Mouse (Mus musculus) heart, embryonic 12.5 days (tissue): ENCODE measurements around the gene 1700010B08Rik. TPM values are rescaled to one million over a fixed set of nuclear protein-coding genes. Genes with fewer than 3 reads are reported as not detected.

Experiments
- ATAC-seq: fragments of 200-750 bp; cut with Nextera tagmentation; 2 replicates; pipeline ENCODE4 v1.8.0; 2017; ENCODE audit warnings: moderate TSS enrichment, moderate library complexity; ENCODE audit not compliant: insufficient number of reproducible peaks, low FRiP score
- H3K27ac ChIP-seq: fragments of 300-500 bp; sonication (generic); 2 replicates; pipeline ENCODE4 v1.5.1; 2016; ENCODE audit warnings: mild to moderate bottlenecking, moderate library complexity; ENCODE audit not compliant: poor library complexity, severe bottlenecking
- H3K27me3 ChIP-seq: fragments of 300-500 bp; sonication (generic); replicated peaks from 2 replicates; pipeline ENCODE4 v1.6.1; 2016; ENCODE audit warnings: mild to moderate bottlenecking, moderate library complexity
- H3K36me3 ChIP-seq: fragments of 300-500 bp; sonication (generic); 2 replicates; pipeline ENCODE4 v1.6.1; 2016; ENCODE audit warnings: mild to moderate bottlenecking, moderate library complexity
- H3K4me1 ChIP-seq: fragments of 300-500 bp; sonication (generic); replicated peaks from 2 replicates; pipeline ENCODE4 v1.6.1; 2016; ENCODE audit warnings: mild to moderate bottlenecking
- H3K4me2 ChIP-seq: fragments of 300-500 bp; sonication (generic); 2 replicates; pipeline ENCODE4 v1.6.1; 2016; ENCODE audit warnings: mild to moderate bottlenecking, moderate library complexity
- H3K4me3 ChIP-seq: fragments of 300-500 bp; sonication (generic); 2 replicates; pipeline ENCODE4 v1.5.1; 2016; ENCODE audit warnings: mild to moderate bottlenecking
- H3K9ac ChIP-seq: fragments of 300-500 bp; sonication (generic); 2 replicates; pipeline ENCODE4 v1.6.1; 2016; ENCODE audit warnings: mild to moderate bottlenecking, moderate library complexity
- H3K9me3 ChIP-seq: fragments of 300-500 bp; sonication (generic); replicated peaks from 2 replicates; pipeline ENCODE4 v1.6.1; 2016; ENCODE audit warnings: mild to moderate bottlenecking, moderate library complexity
- WGBS: fragments of 180-500 bp; shearing (Covaris S2); methylation state at CpG from one replicate; pipeline ENCODE4 v1.1.7; 2016; 5-methylcytosine and 5-hydroxymethylcytosine counted together
- polyA plus RNA-seq: library from polyadenylated mRNA; unstranded; fragments of >200 nt; fragmentation: Nextera tagmentation; extraction: Ambion mirVana; gene quantifications from 2 replicates; pipeline ENCODE4 v1.2.1, GENCODE M21; 2016

Gene 1700010B08Rik
- polyA plus RNA-seq, 1 experiment from 2014 or later = not detected

DNA sequence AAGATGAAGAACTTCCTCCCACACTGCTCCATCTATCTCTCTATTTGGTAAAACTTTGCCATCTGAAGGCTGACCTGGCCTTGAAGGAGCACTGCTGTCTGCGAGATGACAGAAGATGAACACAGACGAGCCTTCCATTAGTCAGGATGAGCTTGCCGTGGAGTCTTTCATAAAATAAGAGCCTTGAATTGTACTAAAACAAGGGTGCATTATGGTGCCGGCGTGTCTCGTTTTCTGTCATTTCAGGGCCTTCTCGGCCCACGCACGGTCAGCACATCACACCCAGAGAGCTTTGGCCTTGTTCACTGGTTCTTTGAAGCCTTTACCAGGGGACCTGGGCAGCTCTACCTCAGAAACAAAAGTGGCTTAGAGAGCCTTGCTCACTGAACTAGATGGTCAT, 23.5 kb downstream of the 1700010B08Rik start:
- peaks cover 18% of the 10 kb centered on the region for H3K36me3 ChIP-seq
- no peak for ATAC-seq
- peaks cover 28% of the 10 kb centered on the region for H3K4me1 ChIP-seq
- 88% methylated on average over 9 of the region's 9 CpGs for WGBS
- H3K9me3 ChIP-seq = peaks cover 9% of the 10 kb centered on the region; the same call in 1 of the 2 replicates
- H3K27me3 ChIP-seq = no peaks in the 10 kb centered on the region
- no peak overlapping the region for H3K4me2 ChIP-seq
- H3K4me3 ChIP-seq = no peak overlapping the region
- H3K27ac ChIP-seq = no peak overlapping the region
- no peak overlapping the region for H3K9ac ChIP-seq

DNA sequence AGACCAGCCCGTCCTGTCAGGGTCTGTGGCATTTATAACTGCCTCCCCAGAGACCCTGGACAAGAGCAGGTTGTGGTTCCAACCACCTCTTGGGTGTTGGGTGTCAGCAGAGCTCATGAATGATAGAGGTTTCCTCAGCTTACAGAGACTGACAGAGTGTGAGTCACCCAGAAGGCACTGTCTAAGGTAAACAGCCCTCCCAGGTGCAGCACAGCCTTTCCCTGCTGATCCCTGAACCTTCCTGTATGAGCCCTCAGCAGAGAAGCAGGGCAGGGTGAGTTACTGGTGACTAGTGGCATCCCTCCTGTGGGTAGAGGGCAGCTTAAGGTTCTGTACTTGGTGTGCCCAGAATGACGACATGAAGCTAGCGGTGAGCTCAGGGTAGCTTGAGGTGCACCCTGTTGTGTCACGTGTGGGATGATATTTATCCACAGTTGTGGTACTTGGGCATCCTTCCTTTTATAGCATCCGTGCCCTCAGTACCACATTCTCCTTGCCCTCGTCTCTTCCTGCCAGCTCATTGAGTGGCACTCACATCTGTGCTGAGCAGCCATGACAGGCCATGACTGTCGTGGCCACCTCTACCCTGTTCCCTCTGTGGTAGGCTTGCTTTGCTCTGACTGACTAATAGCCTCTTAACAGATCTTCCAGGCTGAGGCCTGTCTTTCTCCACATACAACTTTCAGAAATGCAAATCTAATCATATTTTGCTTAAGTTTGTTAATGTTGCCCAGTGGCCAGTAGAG, 25.0 kb downstream of the 1700010B08Rik start:
- 81% methylated on average over 7 of the region's 7 CpGs for WGBS
- peaks cover 18% of the 10 kb centered on the region for H3K4me1 ChIP-seq
- no peak for ATAC-seq
- no peak overlapping the region for H3K27ac ChIP-seq
- H3K4me3 ChIP-seq = no peak overlapping the region
- H3K9ac ChIP-seq = no peak overlapping the region
- H3K9me3 ChIP-seq = peaks cover 9% of the 10 kb centered on the region; the same call in 1 of the 2 replicates
- H3K36me3 ChIP-seq = peaks cover 14% of the 10 kb centered on the region
- no peaks in the 10 kb centered on the region for H3K27me3 ChIP-seq
- H3K4me2 ChIP-seq = no peak overlapping the region

DNA sequence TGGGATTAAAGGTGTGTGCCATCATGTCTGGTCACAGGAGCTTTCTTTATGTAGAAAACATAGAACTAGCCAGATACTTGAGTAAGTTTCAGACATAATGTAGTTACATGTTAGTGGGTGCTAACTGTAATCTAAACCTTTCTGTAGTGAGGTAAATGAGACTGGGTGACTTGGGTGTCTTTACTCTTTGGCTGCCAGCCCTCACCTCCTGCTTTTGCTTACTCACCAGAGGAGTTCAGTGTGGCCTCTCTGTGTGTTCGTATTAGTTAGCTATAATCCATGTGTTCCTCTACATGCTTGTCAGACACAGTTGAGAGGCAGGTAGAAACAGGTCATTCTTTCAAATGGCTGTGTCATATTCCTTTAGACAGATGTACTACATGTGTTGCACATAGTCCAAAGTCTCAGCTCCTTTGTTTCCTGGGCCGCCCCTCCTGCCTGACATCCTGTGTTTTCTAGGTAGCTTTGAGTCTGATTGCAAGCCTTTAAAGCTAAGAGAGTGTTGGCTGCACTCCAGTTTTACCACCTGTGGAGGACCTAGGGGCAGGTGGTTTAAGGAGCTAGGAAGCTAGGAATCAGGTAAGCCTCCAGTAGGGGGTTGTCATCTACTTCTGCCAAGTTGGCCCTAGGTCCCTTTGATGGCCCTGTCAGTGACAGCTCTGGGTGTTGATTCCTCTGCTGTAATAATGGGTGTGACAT, 29.9 kb downstream of the 1700010B08Rik start:
- Histone ChIP-seq H3K9ac (no peak overlapping the region), H3K27me3 (no peaks in the 10 kb centered on the region), H3K36me3 (peaks cover 8% of the 10 kb centered on the region; the same call in 1 of the 2 replicates), H3K9me3 (peaks cover 9% of the 10 kb centered on the region; the same call in 1 of the 2 replicates), H3K4me1 (peaks cover 15% of the 10 kb centered on the region; the same call in 1 of the 2 replicates), H3K27ac (no peak overlapping the region), H3K4me3 (no peak overlapping the region), H3K4me2 (no peak overlapping the region)
- WGBS = 92% methylated on average over 2 of the region's 2 CpGs
- ATAC-seq = no peak

DNA sequence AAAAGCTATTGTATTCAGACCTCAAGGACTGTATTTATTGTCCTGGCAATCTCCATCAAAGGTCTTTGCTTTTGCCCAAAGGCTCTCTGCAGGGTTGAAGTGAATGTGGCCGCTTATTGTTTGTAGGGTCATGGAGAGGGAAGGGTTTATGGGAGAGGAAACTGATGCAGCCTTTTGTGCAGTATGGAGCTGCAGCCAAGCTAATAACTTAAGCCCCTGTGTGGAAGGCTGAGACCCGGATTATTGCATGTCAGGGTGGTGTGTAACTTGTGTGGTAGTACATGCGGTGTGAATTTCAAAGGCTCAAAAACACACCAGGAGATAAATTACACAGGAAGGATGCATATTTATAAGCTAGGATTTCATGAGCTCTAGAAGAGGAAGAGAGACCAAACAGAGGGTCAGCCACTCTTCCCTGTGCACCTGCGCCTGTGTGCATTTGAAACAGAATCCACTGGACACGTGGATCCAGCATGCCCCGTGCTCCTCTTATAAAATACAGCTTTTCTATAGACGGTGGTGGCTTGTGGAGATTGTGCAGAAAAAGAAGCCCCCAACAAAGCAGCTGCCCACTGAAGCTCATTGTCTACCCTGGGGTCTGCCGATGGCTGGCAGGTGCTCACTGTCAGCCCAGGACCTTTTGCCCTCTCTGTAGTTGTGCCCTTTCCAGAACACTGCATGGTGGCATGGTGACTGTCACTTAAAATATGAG, 36.4 kb downstream of the 1700010B08Rik start:
- H3K36me3 ChIP-seq = 0 out of 2 replicates have a peak, but pooled peaks cover 4% of the 10 kb centered on the region
- 79% methylated on average over 8 of the region's 8 CpGs for WGBS
- no peaks in the 10 kb centered on the region for H3K27me3 ChIP-seq
- no peaks in the 10 kb centered on the region for H3K9me3 ChIP-seq
- no peak for ATAC-seq
- no peak overlapping the region for H3K4me2 ChIP-seq
- no peak overlapping the region for H3K27ac ChIP-seq
- H3K4me1 ChIP-seq = peaks cover 25% of the 10 kb centered on the region
- no peak overlapping the region for H3K9ac ChIP-seq
- H3K4me3 ChIP-seq = no peak overlapping the region

DNA sequence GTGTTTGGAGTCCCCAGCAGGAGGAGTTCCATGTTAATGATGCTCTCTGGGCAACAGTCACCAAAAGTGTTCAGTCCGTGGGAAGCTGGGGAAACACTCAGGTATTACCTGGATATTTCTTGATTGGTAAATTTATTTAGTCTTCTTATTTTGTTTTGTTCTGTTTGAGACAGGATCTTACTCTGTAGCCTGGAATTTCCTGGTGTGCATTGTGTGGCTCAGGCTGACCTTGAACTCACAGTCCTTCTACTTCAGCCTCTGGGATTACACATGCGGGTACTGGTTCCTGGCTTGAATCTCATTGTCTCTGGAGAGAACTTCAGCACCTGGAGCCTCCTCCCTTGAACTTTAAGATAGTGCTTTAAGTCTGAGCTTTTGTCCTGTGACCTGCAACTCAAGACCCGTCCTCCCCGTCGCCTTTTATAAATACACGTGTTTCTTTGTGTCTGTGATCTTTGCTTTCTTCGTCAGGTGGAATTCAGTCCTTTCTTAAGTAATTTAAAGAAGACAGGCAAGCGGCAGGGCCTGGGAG, 38.5 kb downstream of the 1700010B08Rik start:
- peaks cover 11% of the 10 kb centered on the region; the same call in 1 of the 2 replicates for H3K36me3 ChIP-seq
- H3K4me3 ChIP-seq = no peak overlapping the region
- no peaks in the 10 kb centered on the region for H3K27me3 ChIP-seq
- H3K4me2 ChIP-seq = no peak overlapping the region
- H3K9me3 ChIP-seq = no peaks in the 10 kb centered on the region
- no peak overlapping the region for H3K9ac ChIP-seq
- 84% methylated on average over 8 of the region's 8 CpGs for WGBS
- ATAC-seq = no peak
- H3K4me1 ChIP-seq = peaks cover 25% of the 10 kb centered on the region
- H3K27ac ChIP-seq = no peak overlapping the region

DNA sequence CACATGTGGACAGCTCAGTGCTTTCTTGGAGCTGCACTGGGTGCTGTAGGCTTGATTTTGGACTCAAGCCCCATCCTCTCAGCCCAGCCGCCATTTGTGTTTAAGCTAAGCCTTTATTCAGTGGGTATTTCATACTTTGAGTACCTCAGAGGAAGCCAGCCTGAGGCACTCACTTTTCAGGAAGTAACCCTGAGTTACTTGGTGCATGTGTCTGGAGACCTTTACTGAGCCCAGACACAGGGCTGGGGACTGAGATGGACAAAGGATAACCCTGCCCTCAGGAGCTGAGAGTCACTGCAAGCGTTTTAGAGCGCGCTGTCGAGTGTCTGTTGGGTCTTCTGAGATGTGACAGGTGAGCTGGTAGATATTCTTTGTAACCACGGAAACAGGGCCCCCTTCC, 41.4 kb downstream of the 1700010B08Rik start:
- no peaks in the 10 kb centered on the region for H3K27me3 ChIP-seq
- no peak for ATAC-seq
- WGBS = 84% methylated on average over 6 of the region's 6 CpGs
- peaks cover 26% of the 10 kb centered on the region for H3K36me3 ChIP-seq
- H3K4me2 ChIP-seq = no peak overlapping the region
- H3K9ac ChIP-seq = no peak overlapping the region
- H3K9me3 ChIP-seq = no peaks in the 10 kb centered on the region
- no peak overlapping the region for H3K4me3 ChIP-seq
- no peak overlapping the region for H3K27ac ChIP-seq
- H3K4me1 ChIP-seq = peaks cover 33% of the 10 kb centered on the region

DNA sequence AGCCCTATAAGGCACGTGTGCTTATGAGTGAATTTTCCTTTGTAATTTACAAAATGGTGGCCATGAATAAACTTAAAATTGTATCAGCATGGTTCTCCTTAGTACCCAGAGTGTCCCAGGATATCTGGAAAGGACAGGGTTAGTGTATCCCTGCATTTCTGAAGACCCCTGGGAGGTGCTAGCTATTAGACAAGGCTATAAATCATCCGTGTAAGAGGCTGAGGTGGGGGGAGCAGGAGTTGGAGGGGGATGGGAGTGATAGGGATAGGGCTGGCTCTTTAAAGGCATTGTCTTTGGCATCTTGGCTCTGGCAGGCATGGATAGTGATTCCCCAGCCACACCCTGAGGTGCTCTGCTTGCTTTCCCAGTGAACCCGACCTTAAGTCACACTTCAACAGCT, 45.4 kb downstream of the 1700010B08Rik start:
- Histone ChIP-seq H3K36me3 (peaks cover 25% of the 10 kb centered on the region), H3K27me3 (no peaks in the 10 kb centered on the region), H3K4me3 (no peak overlapping the region), H3K9ac (no peak overlapping the region), H3K4me1 (peaks cover 49% of the 10 kb centered on the region), H3K27ac (no peak overlapping the region), H3K4me2 (no peak overlapping the region), H3K9me3 (no peaks in the 10 kb centered on the region)
- 57% methylated on average over 3 of the region's 3 CpGs for WGBS
- no peak for ATAC-seq

DNA sequence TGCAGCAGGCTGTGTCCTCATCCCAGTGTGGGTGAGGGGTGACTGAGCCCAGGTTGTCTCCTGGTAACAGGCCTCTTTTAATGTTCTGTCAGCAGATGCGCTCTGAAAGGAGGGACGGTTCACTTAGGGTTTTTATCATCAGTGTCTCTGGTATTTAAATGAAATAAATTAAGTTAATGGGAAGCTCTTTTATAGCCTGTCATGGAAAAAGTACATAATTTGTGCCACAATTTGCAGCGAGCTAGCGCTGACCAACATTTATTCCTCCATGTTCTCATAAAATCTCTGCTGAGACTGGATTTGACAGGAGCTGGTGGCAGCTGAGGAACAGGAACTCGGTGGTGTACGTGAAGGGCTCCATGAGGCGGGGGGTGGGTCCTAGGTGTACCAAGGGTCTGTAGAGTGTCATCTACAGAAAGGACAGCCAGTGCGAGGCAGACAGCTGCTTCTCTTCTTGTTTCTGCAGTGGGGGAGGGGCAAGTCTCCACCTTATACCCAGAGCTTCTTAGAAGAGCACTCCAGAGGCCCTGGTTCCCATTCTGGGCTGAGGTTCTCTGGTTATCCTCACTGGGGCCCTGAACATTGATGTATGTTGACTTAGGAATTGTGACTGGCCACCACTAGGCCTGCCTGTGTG, 48.9 kb downstream of the 1700010B08Rik start:
- no peaks in the 10 kb centered on the region for H3K27me3 ChIP-seq
- 55% methylated on average over 8 of the region's 8 CpGs for WGBS
- no peak overlapping the region for H3K4me3 ChIP-seq
- H3K4me2 ChIP-seq = no peak overlapping the region
- H3K9me3 ChIP-seq = no peaks in the 10 kb centered on the region
- peaks cover 20% of the 10 kb centered on the region for H3K36me3 ChIP-seq
- no peak overlapping the region for H3K9ac ChIP-seq
- peaks cover 67% of the 10 kb centered on the region for H3K4me1 ChIP-seq
- H3K27ac ChIP-seq = no peak overlapping the region
- no peak for ATAC-seq

DNA sequence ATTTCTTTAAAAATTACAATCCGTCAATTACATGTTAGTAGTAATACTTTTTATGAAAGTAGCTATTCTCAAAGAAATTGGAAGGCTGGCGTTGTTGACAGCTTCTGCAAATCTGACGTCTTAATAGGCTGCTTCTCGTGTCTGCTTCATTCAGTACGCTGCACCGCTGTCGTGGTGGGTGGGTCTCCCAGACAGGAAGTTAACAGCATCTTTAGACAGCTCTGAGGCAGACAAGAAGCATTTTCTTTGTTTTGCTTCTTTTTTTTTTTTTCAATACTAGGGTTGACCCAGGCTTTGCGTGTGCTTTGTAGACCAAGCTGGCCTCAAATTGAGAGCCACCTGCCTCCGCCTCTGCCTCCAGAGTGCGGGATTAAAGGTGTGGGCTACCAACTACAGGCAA, 50.0 kb downstream of the 1700010B08Rik start:
- no peak for ATAC-seq
- Histone ChIP-seq H3K9ac (no peak overlapping the region), H3K4me2 (no peak overlapping the region), H3K36me3 (peaks cover 12% of the 10 kb centered on the region), H3K27ac (peak overlapping the region; percentile 26; the same call in 1 of the 2 replicates), H3K9me3 (no peaks in the 10 kb centered on the region), H3K4me3 (no peak overlapping the region), H3K4me1 (peaks cover 72% of the 10 kb centered on the region), H3K27me3 (no peaks in the 10 kb centered on the region)
- 59% methylated on average over 10 of the region's 10 CpGs for WGBS

DNA sequence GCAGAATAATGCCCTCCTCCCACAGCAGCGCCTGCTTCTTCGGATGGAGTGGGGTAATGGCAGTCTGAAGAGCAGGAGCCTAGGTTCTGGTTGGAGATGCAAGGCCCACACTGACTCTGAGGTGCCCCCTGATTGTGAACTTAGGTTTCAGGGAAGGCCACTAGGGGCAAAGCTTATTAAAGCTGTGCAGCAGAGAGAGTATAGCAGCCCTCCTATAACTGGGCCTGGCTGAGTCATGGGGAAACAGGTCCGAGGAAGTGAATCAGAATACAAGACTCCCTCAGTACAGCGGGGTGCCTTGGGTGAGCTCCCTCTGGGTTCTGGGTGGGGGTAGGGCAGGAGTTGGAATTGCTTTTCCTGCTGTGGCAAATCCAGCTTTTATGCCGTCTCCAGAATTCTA, 51.4 kb downstream of the 1700010B08Rik start:
- no peak overlapping the region for H3K9ac ChIP-seq
- H3K4me1 ChIP-seq = peaks cover 73% of the 10 kb centered on the region
- WGBS = 79% methylated on average over 5 of the region's 5 CpGs
- ATAC-seq = no peak
- H3K36me3 ChIP-seq = 0 out of 2 replicates have a peak, but pooled peaks cover 9% of the 10 kb centered on the region
- H3K27ac ChIP-seq = no peak overlapping the region
- no peak overlapping the region for H3K4me2 ChIP-seq
- H3K9me3 ChIP-seq = no peaks in the 10 kb centered on the region
- no peaks in the 10 kb centered on the region for H3K27me3 ChIP-seq
- no peak overlapping the region for H3K4me3 ChIP-seq
